Mouse (Mus musculus): ENCODE results near the gene Rab11fip3.

- no peak for TF ChIP-seq CTCF (IDR thresholded peaks at IDR 0.05; ENCODE audit: low read depth, low read length)
- TF ChIP-seq POLR2AphosphoS5 (IDR thresholded peaks at IDR 0.05; ENCODE audit: insufficient replicate concordance, low read depth, low read length) = no peak
Measured at GRCm38 (mm10) chr17:25992274-25992673, 77.1 kb downstream of the Rab11fip3 start.
